Mouse (Mus musculus): ENCODE measurements around the gene Slc8a2. TPM values are rescaled to one million over a fixed set of nuclear protein-coding genes. Genes with fewer than 3 reads are reported as not detected.

The Slc8a2 gene
- total and polyA plus RNA-seq, 2 experiments from 2014 or later: 1.1 to 76.0 TPM

- Histone ChIP-seq H3K4me3 (ENCODE audit: low read depth, low read length) (no peak overlapping the region), H3K4me1 (ENCODE audit: insufficient read depth, low read length) (peaks cover 6% of the 10 kb centered on the region; the same call in 1 of the 2 replicates), H3K27me3 (ENCODE audit: insufficient read depth, low read length) (no peaks in the 10 kb centered on the region), H3K9ac (replicated peaks; ENCODE audit: low read length, poor library complexity, severe bottlenecking) (no peak overlapping the region), H3K9me3 (ENCODE audit: low read length) (no peaks in the 10 kb centered on the region), H3K27ac (ENCODE audit: low read depth, low read length) (no peak overlapping the region), H3K36me3 (ENCODE audit: insufficient read depth, low read length) (peaks cover 59% of the 10 kb centered on the region), H3K4me2 (ENCODE audit: low read depth, low read length, poor library complexity, severe bottlenecking) (no peak overlapping the region)
- 94% methylated on average over 7 of the region's 7 CpGs for WGBS
- TF ChIP-seq CTCF (IDR thresholded peaks at IDR 0.05): no peak
- no peak for ATAC-seq (ENCODE audit: low FRiP score)
- no peak for DNase-seq (ENCODE audit: low spot score)
Measured at GRCm38 (mm10) chr7:16116418-16116817, 13.2 kb upstream of the Slc8a2 start.

GRCm38 (mm10) chr7:16117100-16117499 is 12.5 kb upstream of the Slc8a2 start:
- Histone ChIP-seq H3K36me3 (ENCODE audit: insufficient read depth, low read length) (peaks cover 54% of the 10 kb centered on the region), H3K4me1 (ENCODE audit: insufficient read depth, low read length) (peaks cover 6% of the 10 kb centered on the region; the same call in 1 of the 2 replicates), H3K9me3 (ENCODE audit: low read length) (no peaks in the 10 kb centered on the region), H3K9ac (replicated peaks; ENCODE audit: low read length, poor library complexity, severe bottlenecking) (no peak overlapping the region), H3K4me2 (ENCODE audit: low read depth, low read length, poor library complexity, severe bottlenecking) (no peak overlapping the region), H3K27ac (ENCODE audit: low read depth, low read length) (no peak overlapping the region), H3K4me3 (ENCODE audit: low read depth, low read length) (no peak overlapping the region), H3K27me3 (ENCODE audit: insufficient read depth, low read length) (no peaks in the 10 kb centered on the region)
- ATAC-seq (ENCODE audit: low FRiP score): no peak
- 79% methylated on average over 3 of the region's 3 CpGs for WGBS
- TF ChIP-seq CTCF (IDR thresholded peaks at IDR 0.05): no peak
- DNase-seq (ENCODE audit: low spot score): no peak

GRCm38 (mm10) chr7:16119569-16120261 is 9.9 kb upstream of the Slc8a2 start, which contains the start of gene Kptn:
TSS of gene Kptn (plus strand) at chr7:16119895.
- peak; percentile 94 for TF ChIP-seq CTCF (IDR thresholded peaks at IDR 0.05)
- peak within 1 kb of the TSS; percentile 87 for H3K27ac ChIP-seq (ENCODE audit: low read depth, low read length)
- ATAC-seq (ENCODE audit: low FRiP score) (peak; percentile 88), DNase-seq (ENCODE audit: low spot score) (peak; percentile 96)
- peaks cover 36% of the 10 kb centered on the region for H3K36me3 ChIP-seq (ENCODE audit: insufficient read depth, low read length)
- H3K9ac ChIP-seq (replicated peaks; ENCODE audit: low read length, poor library complexity, severe bottlenecking): peak within 1 kb of the TSS; percentile 74
- peaks cover 6% of the 10 kb centered on the region; the same call in 1 of the 2 replicates for H3K4me1 ChIP-seq (ENCODE audit: insufficient read depth, low read length)
- H3K27me3 ChIP-seq (ENCODE audit: insufficient read depth, low read length): no peaks in the 10 kb centered on the region
- no peaks in the 10 kb centered on the region for H3K9me3 ChIP-seq (ENCODE audit: low read length)
- WGBS: 1% methylated on average over 33 of the region's 33 CpGs
- H3K4me2 ChIP-seq (ENCODE audit: low read depth, low read length, poor library complexity, severe bottlenecking): peak within 1 kb of the TSS; percentile 57
- peak within 1 kb of the TSS; percentile 62 for H3K4me3 ChIP-seq (ENCODE audit: low read depth, low read length)

DNA sequence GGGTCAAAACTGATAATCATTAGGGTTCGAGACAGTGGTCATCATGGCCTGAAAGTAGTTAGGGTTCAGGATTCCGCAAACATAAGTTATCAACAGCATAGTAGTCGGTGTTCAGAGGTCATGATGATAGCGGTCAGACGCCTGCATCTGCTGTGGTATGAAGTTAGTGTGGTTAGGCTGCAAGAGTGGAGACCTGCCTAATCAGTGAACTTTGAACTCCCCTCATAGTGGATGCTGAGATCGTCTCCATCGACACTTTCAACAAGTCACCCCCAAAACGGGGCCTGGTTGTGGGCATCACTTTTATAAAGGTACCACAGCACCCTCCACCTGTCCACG is 9.4 kb upstream of the Slc8a2 start:
- no peak for TF ChIP-seq CTCF (IDR thresholded peaks at IDR 0.05)
- H3K4me1 ChIP-seq (ENCODE audit: insufficient read depth, low read length): peaks cover 6% of the 10 kb centered on the region; the same call in 1 of the 2 replicates
- peak overlapping the region; percentile 74 for H3K9ac ChIP-seq (replicated peaks; ENCODE audit: low read length, poor library complexity, severe bottlenecking)
- H3K27me3 ChIP-seq (ENCODE audit: insufficient read depth, low read length): no peaks in the 10 kb centered on the region
- DNase-seq (ENCODE audit: low spot score): no peak
- H3K4me3 ChIP-seq (ENCODE audit: low read depth, low read length): peak overlapping the region; percentile 62
- 47% methylated on average over 9 of the region's 9 CpGs for WGBS
- H3K36me3 ChIP-seq (ENCODE audit: insufficient read depth, low read length): peaks cover 32% of the 10 kb centered on the region
- ATAC-seq (ENCODE audit: low FRiP score): 0 out of 2 replicates have a peak, but pooled peaks have one; percentile 0
- H3K4me2 ChIP-seq (ENCODE audit: low read depth, low read length, poor library complexity, severe bottlenecking): peak overlapping the region; percentile 57
- H3K27ac ChIP-seq (ENCODE audit: low read depth, low read length): no peak overlapping the region
- H3K9me3 ChIP-seq (ENCODE audit: low read length): no peaks in the 10 kb centered on the region

GRCm38 (mm10) chr7:16125829-16126228 is 3.8 kb upstream of the Slc8a2 start:
- no peaks in the 10 kb centered on the region for H3K9me3 ChIP-seq (ENCODE audit: low read length)
- H3K27me3 ChIP-seq (ENCODE audit: insufficient read depth, low read length): no peaks in the 10 kb centered on the region
- H3K27ac ChIP-seq (ENCODE audit: low read depth, low read length): no peak overlapping the region
- DNase-seq (ENCODE audit: low spot score): no peak
- H3K4me1 ChIP-seq (ENCODE audit: insufficient read depth, low read length): peaks cover 9% of the 10 kb centered on the region
- no peak overlapping the region for H3K9ac ChIP-seq (replicated peaks; ENCODE audit: low read length, poor library complexity, severe bottlenecking)
- no peak overlapping the region for H3K4me3 ChIP-seq (ENCODE audit: low read depth, low read length)
- WGBS: 80% methylated on average over 9 of the region's 9 CpGs
- no peak for ATAC-seq (ENCODE audit: low FRiP score)
- no peak; the same call in 1 of the 2 replicates for TF ChIP-seq CTCF (IDR thresholded peaks at IDR 0.05)
- H3K4me2 ChIP-seq (ENCODE audit: low read depth, low read length, poor library complexity, severe bottlenecking): no peak overlapping the region
- H3K36me3 ChIP-seq (ENCODE audit: insufficient read depth, low read length): peaks cover 25% of the 10 kb centered on the region

- 79% methylated on average over 6 of the region's 6 CpGs for WGBS
- H3K4me1 ChIP-seq (ENCODE audit: insufficient read depth, low read length): peaks cover 14% of the 10 kb centered on the region
- H3K36me3 ChIP-seq (ENCODE audit: insufficient read depth, low read length): peaks cover 25% of the 10 kb centered on the region
- H3K4me2 ChIP-seq (ENCODE audit: low read depth, low read length, poor library complexity, severe bottlenecking): no peak overlapping the region; the same call in 1 of the 2 replicates
- H3K27ac ChIP-seq (ENCODE audit: low read depth, low read length): no peak overlapping the region
- H3K4me3 ChIP-seq (ENCODE audit: low read depth, low read length): no peak overlapping the region
- H3K9ac ChIP-seq (replicated peaks; ENCODE audit: low read length, poor library complexity, severe bottlenecking): no peak overlapping the region
- ATAC-seq (ENCODE audit: low FRiP score) (no peak), DNase-seq (ENCODE audit: low spot score) (peak; percentile 38)
- TF ChIP-seq CTCF (IDR thresholded peaks at IDR 0.05): no peak
- H3K9me3 ChIP-seq (ENCODE audit: low read length): no peaks in the 10 kb centered on the region
- no peaks in the 10 kb centered on the region for H3K27me3 ChIP-seq (ENCODE audit: insufficient read depth, low read length)
Measured at GRCm38 (mm10) chr7:16128344-16128743, 1.3 kb upstream of the Slc8a2 start.
